Mouse (Mus musculus): ENCODE results near the gene F2rl1.
A peak's percentile ranks its signal among the peaks of the same experiment; 100 is the strongest.
"Not testable (repeated sequence)": the region's sequence is repeated elsewhere in the genome, so short reads cannot be mapped to it uniquely, and the experiment has no call there.

The F2rl1 gene

GRCm38 (mm10) chr13:95533640-95534039 lies 8.6 kb upstream of the F2rl1 start:
- no peak for DNase-seq (ENCODE audit: low read depth, low spot score)

- DNase-seq (ENCODE audit: low read depth, low spot score): not testable (repeated sequence)
Observed at GRCm38 (mm10) chr13:95533121-95533520, 8.1 kb upstream of the F2rl1 start.

- no peak for DNase-seq (ENCODE audit: low read depth, low spot score)
Observed at GRCm38 (mm10) chr13:95531273-95532045, 6.4 kb upstream of the F2rl1 start.

- DNase-seq (ENCODE audit: low read depth, low spot score): no peak
Observed at GRCm38 (mm10) chr13:95529246-95529645, 4.2 kb upstream of the F2rl1 start.

GRCm38 (mm10) chr13:95524424-95524673 lies 678 bp downstream of the F2rl1 start:
- DNase-seq (ENCODE audit: low read depth, low spot score): no peak

- no peak for DNase-seq (ENCODE audit: low read depth, low spot score)
Observed at GRCm38 (mm10) chr13:95523659-95524423, 1.2 kb downstream of the F2rl1 start.

GRCm38 (mm10) chr13:95522176-95522575 lies 2.9 kb downstream of the F2rl1 start:
- no peak for DNase-seq (ENCODE audit: low read depth, low spot score)

- DNase-seq (ENCODE audit: low read depth, low spot score): no peak
Observed at GRCm38 (mm10) chr13:95521029-95521428, 4.0 kb downstream of the F2rl1 start.

- no peak for DNase-seq (ENCODE audit: low read depth, low spot score)
Observed at GRCm38 (mm10) chr13:95514756-95515155, 10.3 kb downstream of the F2rl1 start.

- no peak for DNase-seq (ENCODE audit: low read depth, low spot score)
Observed at GRCm38 (mm10) chr13:95510054-95510453, 15.0 kb downstream of the F2rl1 start.

- DNase-seq (ENCODE audit: low read depth, low spot score): no peak
Observed at GRCm38 (mm10) chr13:95503279-95503917, 21.6 kb downstream of the F2rl1 start.

- DNase-seq (ENCODE audit: low read depth, low spot score): no peak
Observed at GRCm38 (mm10) chr13:95496601-95497000, 28.4 kb downstream of the F2rl1 start.

GRCm38 (mm10) chr13:95494812-95495211 lies 30.2 kb downstream of the F2rl1 start:
- DNase-seq (ENCODE audit: low read depth, low spot score): no peak

- no peak for DNase-seq (ENCODE audit: low read depth, low spot score)
Observed at GRCm38 (mm10) chr13:95493296-95493695, 31.7 kb downstream of the F2rl1 start.

GRCm38 (mm10) chr13:95491327-95491726 lies 33.7 kb downstream of the F2rl1 start:
- DNase-seq (ENCODE audit: low read depth, low spot score): no peak

- no peak for DNase-seq (ENCODE audit: low read depth, low spot score)
Observed at GRCm38 (mm10) chr13:95484664-95485063, 40.4 kb downstream of the F2rl1 start.

- peak; percentile 70 for DNase-seq (ENCODE audit: low read depth, low spot score)
Observed at GRCm38 (mm10) chr13:95481428-95481827, 43.6 kb downstream of the F2rl1 start.

GRCm38 (mm10) chr13:95478671-95479413 lies 46.2 kb downstream of the F2rl1 start, which contains the start of gene S100z:
S100z (minus strand) TSS chr13:95478721.
- DNase-seq (ENCODE audit: low read depth, low spot score): no peak

GRCm38 (mm10) chr13:95477173-95477572 lies 47.9 kb downstream of the F2rl1 start:
- no peak for DNase-seq (ENCODE audit: low read depth, low spot score)

- no peak for DNase-seq (ENCODE audit: low read depth, low spot score)
Observed at GRCm38 (mm10) chr13:95475124-95475523, 49.9 kb downstream of the F2rl1 start.

- no peak for DNase-seq (ENCODE audit: low read depth, low spot score)
Observed at GRCm38 (mm10) chr13:95474294-95474693, 50.7 kb downstream of the F2rl1 start.

- no peak for DNase-seq (ENCODE audit: low read depth, low spot score)
Observed at GRCm38 (mm10) chr13:95470970-95471369, 54.1 kb downstream of the F2rl1 start.

Data from retina, postnatal 7 days (tissue).